Mouse (Mus musculus) macrophage (primary cell): ENCODE data around the gene Cfap97d2. TPM values are rescaled to one million over a fixed set of nuclear protein-coding genes. Genes with fewer than 3 reads are reported as not detected.
A peak's percentile ranks its signal among the peaks of the same experiment; 100 is the strongest.

ENCODE experiments used
- H3K27ac ChIP-seq: fragments of 350-480 bp; formaldehyde crosslinking; 2 replicates; pipeline ENCODE4 v1.9.0; 2021
- H3K36me3 ChIP-seq: fragments of 350-480 bp; formaldehyde crosslinking; 2 replicates; pipeline ENCODE4 v1.9.0; 2021; ENCODE audit errors: inconsistent target
- H3K4me3 ChIP-seq: fragments of 350-480 bp; formaldehyde crosslinking; 2 replicates; pipeline ENCODE4 v1.9.0; 2021; ENCODE audit errors: inconsistent target
- H3K79me2 ChIP-seq: fragments of 350-480 bp; formaldehyde crosslinking; 2 replicates; pipeline ENCODE4 v1.9.0; 2021; ENCODE audit errors: inconsistent target
- WGBS: methylation state at CpG from one replicate; pipeline ENCODE4 v1.1.7; 2026; ENCODE audit warnings: inconsistent platforms; ENCODE audit not compliant: missing documents; 5-methylcytosine and 5-hydroxymethylcytosine counted together
- polyA plus RNA-seq: library from polyadenylated mRNA; stranded (reverse); fragments of 250-400 nt; gene quantifications from 3 replicates; pipeline ENCODE4 v1.2.4, GENCODE M21; 2018; ENCODE audit warnings: inconsistent platforms
- total RNA-seq, 78 experiments: library from RNA; depleted of rRNA; stranded (reverse); fragments of 250-400 nt; gene quantifications; 1 replicate in 9 of 78; 2 replicates in 24 of 78; 3 replicates in 43 of 78; 4 replicates in 2 of 78; pipeline ENCODE4 v1.2.4; 2018; ENCODE audit warnings: inconsistent platforms in 56 of 78

Cfap97d2 gene
- total RNA-seq (2018; cell fraction: chromatin; rRNA removed) = not detected
- total RNA-seq (2018; cell fraction: cytosol; rRNA removed) = not detected
- total RNA-seq (2018; cell fraction: nucleus; rRNA removed) = not detected
- not detected in 3 replicates for polyA plus RNA-seq

- 54% methylated on average over 5 of the region's 5 CpGs for WGBS
- no peak within 1 kb of the TSS for H3K27ac ChIP-seq
- no peak within 1 kb of the TSS for H3K4me3 ChIP-seq
- no peaks in the 10 kb centered on the region for H3K36me3 ChIP-seq
- H3K79me2 ChIP-seq = no peaks in the 10 kb centered on the region
These were observed at the start of gene Cfap97d2 for GRCm38 (mm10) chr8:13705668-13706067. Gene Cfap97d2, plus strand, starts transcription at chr8:13705889.

DNA sequence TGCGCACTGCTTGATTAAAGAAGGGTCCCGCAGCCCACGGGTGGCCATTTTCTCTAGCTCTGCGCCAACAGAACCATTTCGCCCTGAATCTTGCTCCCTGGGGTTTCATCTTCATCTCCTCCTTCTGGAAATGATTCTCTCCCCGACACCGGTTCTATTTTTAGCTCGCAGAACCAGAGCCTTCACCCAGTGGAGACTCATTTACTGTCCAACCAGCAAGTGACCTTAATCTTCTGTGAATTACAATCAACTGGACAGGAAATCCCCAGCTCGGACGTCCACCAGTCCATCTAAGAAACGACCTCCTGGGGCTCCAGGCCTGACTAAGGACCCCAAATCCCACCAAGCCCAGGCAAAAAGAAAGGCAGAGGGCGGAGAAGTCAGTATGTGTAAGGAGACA lies 48.2 kb upstream of the Cfap97d2 start:
- H3K36me3 ChIP-seq = peaks cover 19% of the 10 kb centered on the region; the same call in 1 of the 2 replicates
- 94% methylated on average over 12 of the region's 12 CpGs for WGBS
- no peak overlapping the region for H3K4me3 ChIP-seq
- H3K79me2 ChIP-seq = peaks cover 100% of the 10 kb centered on the region
- H3K27ac ChIP-seq = no peak overlapping the region

DNA sequence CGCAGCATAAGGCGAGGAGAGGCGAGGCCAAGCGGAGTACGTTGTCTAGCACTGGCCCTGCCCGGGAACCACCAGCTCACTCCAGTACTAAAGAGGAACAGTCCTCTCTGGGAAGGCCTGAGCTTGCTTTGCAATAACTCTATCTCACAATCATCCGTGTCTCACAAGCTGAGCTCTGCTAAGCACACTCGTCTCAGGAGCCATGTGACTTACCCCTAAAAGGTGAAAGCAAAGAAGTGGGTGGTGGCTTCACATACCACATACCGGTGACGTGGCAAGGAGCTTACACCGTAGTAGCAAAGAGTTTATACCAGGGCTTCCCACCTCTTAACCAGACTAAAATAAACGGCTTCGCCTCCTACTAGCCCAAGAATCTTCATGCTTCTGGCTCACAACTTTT lies 45.4 kb upstream of the Cfap97d2 start:
- Histone ChIP-seq H3K27ac (no peak overlapping the region), H3K36me3 (peaks cover 19% of the 10 kb centered on the region; the same call in 1 of the 2 replicates), H3K79me2 (peaks cover 100% of the 10 kb centered on the region), H3K4me3 (no peak overlapping the region)
- WGBS = 63% methylated on average over 13 of the region's 13 CpGs

DNA sequence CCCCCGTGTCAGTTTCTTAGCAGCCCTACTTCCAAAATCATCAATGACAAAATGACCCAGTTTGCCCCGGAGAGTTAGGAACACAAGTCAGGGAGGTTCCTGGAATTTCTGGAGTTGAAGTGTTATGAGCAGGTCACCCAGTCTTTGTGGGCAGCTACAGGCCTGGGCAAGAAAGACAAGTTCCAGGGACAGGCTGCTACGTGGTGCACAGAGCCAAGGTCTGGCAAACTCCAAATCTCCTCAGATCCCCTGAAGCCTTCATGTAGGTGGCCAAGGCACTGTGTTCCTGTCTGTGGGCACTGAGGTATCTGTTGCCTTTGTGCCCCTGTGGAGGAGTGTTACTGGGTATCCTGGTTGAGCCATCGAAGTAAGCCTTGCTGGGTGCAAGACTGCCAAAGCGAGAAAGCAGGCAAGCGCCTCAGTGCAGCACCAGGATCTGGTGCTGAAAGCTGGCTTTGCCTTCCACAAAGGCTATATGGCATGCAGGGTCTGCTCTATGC lies 40.9 kb upstream of the Cfap97d2 start:
- Histone ChIP-seq H3K79me2 (peaks cover 100% of the 10 kb centered on the region), H3K36me3 (peaks cover 20% of the 10 kb centered on the region; the same call in 1 of the 2 replicates), H3K4me3 (no peak overlapping the region), H3K27ac (peak overlapping the region; percentile 57; the same call in 1 of the 2 replicates)
- WGBS = 94% methylated on average over 6 of the region's 6 CpGs

DNA sequence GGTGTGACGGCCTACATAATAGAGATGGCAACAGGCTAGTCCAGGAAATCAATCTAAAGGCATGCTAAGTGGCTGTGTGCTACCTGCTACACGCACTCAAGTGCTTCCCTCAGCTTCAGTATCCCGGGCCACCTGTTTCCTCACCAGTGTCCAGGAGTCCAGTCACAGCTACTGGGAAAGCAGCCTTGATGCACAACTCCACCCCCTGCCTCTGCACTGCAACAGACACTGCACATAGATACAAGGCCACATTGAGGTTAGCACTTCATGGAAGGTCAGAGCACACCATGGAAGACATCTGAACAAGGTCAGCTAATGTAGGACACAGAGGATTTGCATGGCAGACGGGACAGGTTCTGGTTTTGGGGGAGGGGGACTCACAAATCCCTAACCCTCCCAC lies 40.2 kb upstream of the Cfap97d2 start:
- Histone ChIP-seq H3K27ac (peak overlapping the region; percentile 57), H3K36me3 (peaks cover 26% of the 10 kb centered on the region; the same call in 1 of the 2 replicates), H3K4me3 (no peak overlapping the region), H3K79me2 (peaks cover 100% of the 10 kb centered on the region)
- WGBS = 100% methylated on average over 4 of the region's 4 CpGs

DNA sequence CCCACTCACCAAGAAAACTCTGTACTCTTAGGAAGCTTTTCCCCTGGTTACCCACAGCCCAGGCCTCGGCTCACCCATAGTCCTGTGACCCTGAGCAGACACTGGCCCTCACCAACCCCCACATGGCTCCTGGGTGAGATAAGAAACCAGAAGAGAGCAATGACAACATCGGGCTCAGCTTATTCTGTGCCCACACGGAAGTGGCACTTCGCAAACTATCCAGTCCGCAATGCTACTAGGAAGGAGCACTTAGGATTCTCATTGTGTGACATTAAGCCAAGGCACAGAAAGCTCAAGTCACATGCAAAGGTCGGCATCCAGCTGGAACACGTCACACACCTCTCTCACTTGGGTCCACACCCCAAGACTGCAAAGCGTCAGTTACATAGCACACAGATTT lies 39.7 kb upstream of the Cfap97d2 start:
- H3K36me3 ChIP-seq = peaks cover 26% of the 10 kb centered on the region; the same call in 1 of the 2 replicates
- H3K79me2 ChIP-seq = peaks cover 100% of the 10 kb centered on the region
- WGBS = 67% methylated on average over 8 of the region's 8 CpGs
- H3K27ac ChIP-seq = peak overlapping the region; percentile 57
- no peak overlapping the region for H3K4me3 ChIP-seq

- Histone ChIP-seq H3K36me3 (peaks cover 26% of the 10 kb centered on the region; the same call in 1 of the 2 replicates), H3K27ac (no peak overlapping the region)
- WGBS = 92% methylated on average over 4 of the region's 4 CpGs
These were observed 37.8 kb upstream of the Cfap97d2 start for GRCm38 (mm10) chr8:13667917-13668316.

GRCm38 (mm10) chr8:13668367-13668766 lies 37.3 kb upstream of the Cfap97d2 start:
- 99% methylated on average over 10 of the region's 10 CpGs for WGBS
- Histone ChIP-seq H3K27ac (no peak overlapping the region), H3K4me3 (no peak overlapping the region), H3K79me2 (peaks cover 100% of the 10 kb centered on the region), H3K36me3 (peaks cover 26% of the 10 kb centered on the region; the same call in 1 of the 2 replicates)

More at GRCm38 (mm10) chr8:13667917-13668316, 37.8 kb upstream of the Cfap97d2 start:
- Histone ChIP-seq H3K4me3 (no peak overlapping the region), H3K79me2 (peaks cover 100% of the 10 kb centered on the region)

GRCm38 (mm10) chr8:13670011-13670471 lies 35.6 kb upstream of the Cfap97d2 start:
- Histone ChIP-seq H3K36me3 (peaks cover 26% of the 10 kb centered on the region; the same call in 1 of the 2 replicates), H3K27ac (no peak overlapping the region), H3K4me3 (no peak overlapping the region), H3K79me2 (peaks cover 90% of the 10 kb centered on the region)
- WGBS = 92% methylated on average over 17 of the region's 17 CpGs

DNA sequence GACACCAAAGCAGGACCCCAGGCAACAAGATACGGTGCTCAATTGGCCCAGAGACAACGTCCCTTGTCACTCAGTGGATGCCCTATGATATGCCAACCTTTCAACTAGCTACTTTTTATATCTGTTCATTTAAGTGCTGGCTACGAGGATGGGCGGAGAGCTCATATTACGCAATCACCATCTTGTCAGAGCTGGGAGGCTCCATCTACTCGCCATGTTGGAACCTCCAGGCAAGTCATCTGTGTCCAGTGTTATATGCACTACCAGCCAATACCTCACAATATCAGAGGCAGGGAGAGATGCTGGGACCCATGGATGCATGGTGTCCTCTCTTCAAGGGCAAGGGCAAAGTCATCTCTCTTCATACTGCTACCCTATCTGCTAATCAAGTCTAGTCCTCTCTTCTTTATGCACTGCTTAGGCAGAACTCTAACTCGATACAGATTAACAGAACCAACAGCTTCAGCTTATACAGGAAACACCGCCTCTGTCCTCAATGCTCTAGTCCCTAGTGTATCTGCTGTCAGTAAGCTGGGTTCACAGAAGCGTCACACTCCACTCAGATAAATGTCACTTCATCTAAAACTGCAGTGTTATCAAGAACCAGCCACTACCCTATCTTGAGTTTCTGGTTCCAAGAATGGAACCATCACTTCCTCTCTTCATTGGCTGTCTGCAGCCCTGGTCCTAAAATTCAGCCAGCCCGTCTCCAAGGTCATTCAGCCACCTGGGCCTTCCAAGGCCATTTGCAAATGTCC lies 34.3 kb upstream of the Cfap97d2 start:
- peaks cover 90% of the 10 kb centered on the region for H3K79me2 ChIP-seq
- no peak overlapping the region for H3K4me3 ChIP-seq
- 64% methylated on average over 10 of the region's 10 CpGs for WGBS
- H3K36me3 ChIP-seq = peaks cover 26% of the 10 kb centered on the region; the same call in 1 of the 2 replicates
- H3K27ac ChIP-seq = peak overlapping the region; percentile 100

DNA sequence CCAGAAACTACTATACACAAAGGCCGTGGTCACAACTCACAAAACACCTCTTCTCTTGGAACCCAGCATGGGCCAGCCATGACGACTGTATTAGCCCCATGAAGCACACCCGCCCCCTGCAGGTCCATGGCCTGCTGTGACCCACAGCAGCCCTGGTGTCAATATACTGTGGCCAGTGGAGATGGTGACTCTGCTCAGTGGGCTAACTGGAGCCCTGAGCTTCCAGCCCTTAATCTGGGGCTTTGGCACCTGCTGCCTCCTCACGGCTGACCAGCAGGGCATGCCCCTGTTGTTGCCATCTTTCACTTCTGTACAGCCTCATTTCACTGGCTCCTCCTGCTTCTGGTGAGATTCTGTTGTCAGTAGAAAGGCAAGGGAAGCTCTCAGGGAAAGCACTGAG lies 32.5 kb upstream of the Cfap97d2 start:
- Histone ChIP-seq H3K36me3 (peaks cover 18% of the 10 kb centered on the region; the same call in 1 of the 2 replicates), H3K79me2 (peaks cover 80% of the 10 kb centered on the region), H3K27ac (peak overlapping the region; percentile 100), H3K4me3 (no peak overlapping the region)
- WGBS = 50% methylated on average over 4 of the region's 4 CpGs

DNA sequence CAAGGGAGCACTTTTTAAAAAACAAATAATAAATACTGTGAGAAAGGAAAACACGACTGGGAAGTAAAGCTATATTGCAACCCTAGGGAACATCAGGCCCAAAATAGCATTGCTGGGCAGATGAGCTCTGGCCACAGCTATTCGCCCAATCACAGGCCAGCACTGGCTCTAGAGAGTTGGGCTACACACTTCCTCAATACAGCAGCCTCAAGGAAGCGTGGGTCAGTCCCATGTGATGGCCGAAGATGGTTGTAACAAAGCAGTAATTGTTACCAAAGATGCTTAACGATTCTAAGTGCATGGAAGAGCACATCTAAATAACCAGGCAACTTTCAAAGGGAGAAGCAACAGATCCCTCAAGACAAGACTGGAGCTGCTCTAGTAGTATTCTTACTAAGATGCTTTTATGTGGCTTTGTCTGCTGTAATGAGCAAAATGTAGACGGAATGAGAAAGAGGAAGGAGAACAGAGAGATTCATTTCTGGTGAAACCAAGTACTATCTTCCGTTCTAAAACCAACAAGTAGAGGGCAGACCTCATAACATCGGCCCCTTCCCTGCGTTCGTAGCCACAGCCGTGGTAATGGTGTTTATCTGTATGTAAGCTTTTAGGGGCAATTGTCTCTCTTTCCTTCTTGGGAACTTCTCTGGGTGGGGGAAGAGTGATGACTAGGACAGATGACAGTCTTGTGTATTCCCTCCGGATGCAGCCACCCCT lies 31.2 kb upstream of the Cfap97d2 start:
- Histone ChIP-seq H3K36me3 (peaks cover 9% of the 10 kb centered on the region; the same call in 1 of the 2 replicates), H3K4me3 (peak overlapping the region; percentile 70)
- 0% methylated on average over 11 of the region's 12 CpGs for WGBS

DNA sequence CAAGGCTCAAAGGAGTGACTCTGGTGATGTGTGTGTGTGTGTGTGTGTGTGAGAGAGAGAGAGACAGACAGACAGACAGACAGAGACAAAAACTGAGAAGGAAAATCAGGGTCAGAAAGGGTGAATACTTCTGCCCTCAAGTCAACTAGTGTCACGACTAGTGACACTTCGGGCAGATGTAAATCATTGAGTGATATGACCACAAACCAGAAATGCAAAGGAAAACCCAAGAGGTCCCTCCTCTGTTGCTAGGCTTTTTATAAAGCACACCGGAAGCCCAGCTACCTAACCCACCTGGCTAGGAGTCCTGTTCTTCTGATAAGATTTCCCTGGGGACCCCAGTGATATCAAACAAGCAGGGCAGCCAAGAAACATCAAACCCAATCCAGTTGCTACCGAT lies 30.6 kb upstream of the Cfap97d2 start:
- Histone ChIP-seq H3K27ac (peak overlapping the region; percentile 100), H3K36me3 (peaks cover 3% of the 10 kb centered on the region; the same call in 1 of the 2 replicates), H3K4me3 (peak overlapping the region; percentile 70), H3K79me2 (peaks cover 61% of the 10 kb centered on the region)
- 0% methylated on average over 4 of the region's 4 CpGs for WGBS

More for the DNA sequence above, 31.2 kb upstream of the Cfap97d2 start:
- Histone ChIP-seq H3K27ac (peak overlapping the region; percentile 100), H3K79me2 (peaks cover 68% of the 10 kb centered on the region)

DNA sequence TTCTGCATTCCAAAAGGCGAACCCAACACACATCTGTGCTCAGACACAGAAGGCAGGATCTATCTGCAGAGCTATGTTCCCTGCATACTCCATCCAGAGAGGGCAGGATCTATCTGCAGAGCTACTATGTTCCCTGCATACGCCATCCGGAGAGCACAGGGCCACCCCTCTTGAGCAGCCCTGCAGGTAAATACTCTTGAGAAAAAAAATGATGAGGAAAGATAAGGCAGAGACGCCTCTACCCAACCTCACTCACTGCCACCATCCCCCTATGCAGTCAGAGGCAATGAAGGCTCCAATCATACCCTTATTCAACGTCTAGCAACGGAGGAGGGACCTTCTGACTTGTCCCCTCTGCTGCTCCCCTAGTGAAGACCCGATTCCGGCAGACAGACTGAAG lies 30.2 kb upstream of the Cfap97d2 start:
- Histone ChIP-seq H3K79me2 (peaks cover 57% of the 10 kb centered on the region), H3K36me3 (no peaks in the 10 kb centered on the region), H3K4me3 (peak overlapping the region; percentile 70), H3K27ac (peak overlapping the region; percentile 100)
- WGBS = 7% methylated on average over 8 of the region's 8 CpGs
